Mouse (Mus musculus) intestine, embryonic 14.5 days (tissue): ENCODE results near the gene Tssk6. TPM values are rescaled to one million over a fixed set of nuclear protein-coding genes. Genes with fewer than 3 reads are reported as not detected.

Experiments
- polyA plus RNA-seq: library from polyadenylated mRNA; unstranded; fragments of >200 nt; fragmentation: Nextera tagmentation; extraction: Ambion mirVana; gene quantifications from 2 replicates; pipeline ENCODE4 v1.2.1, GENCODE M21; 2014

Gene Tssk6
- polyA plus RNA-seq, 1 experiment from 2014 or later: 4.0 TPM

Other genes starting within 250 kb of the Tssk6 start
- gene Zfp964, start 247.7 kb upstream of the Tssk6 start, polyA plus RNA-seq: 1.3 and 1.8 TPM in 2 replicates
- gene Zfp869, start 191.5 kb upstream of the Tssk6 start, polyA plus RNA-seq: 28.2 and 28.3 TPM in 2 replicates
- gene Zfp963, start 152.2 kb upstream of the Tssk6 start, polyA plus RNA-seq: 5.6 and 5.8 TPM in 2 replicates
- gene Gm20422, start 127.3 kb upstream of the Tssk6 start, polyA plus RNA-seq: 0.73 and 1.3 TPM in 2 replicates
- 52.6 and 55.9 TPM in 2 replicates for gene Atp13a1, start 111.0 kb upstream of the Tssk6 start, polyA plus RNA-seq
- gene Zfp866, start 111.0 kb upstream of the Tssk6 start, polyA plus RNA-seq: 27.4 and 27.5 TPM in 2 replicates
- gene Gmip, start 93.5 kb upstream of the Tssk6 start, polyA plus RNA-seq: 10.4 and 12.3 TPM in 2 replicates
- gene Lpar2, start 79.8 kb upstream of the Tssk6 start, polyA plus RNA-seq: 1.0 and 1.2 TPM in 2 replicates
- gene Pbx4, start 69.7 kb upstream of the Tssk6 start, polyA plus RNA-seq: 5.7 and 6.3 TPM in 2 replicates
- 0.44 and 0.57 TPM in 2 replicates for gene Cilp2, start 14.5 kb upstream of the Tssk6 start, polyA plus RNA-seq
- gene Ndufa13, start 374 bp downstream of the Tssk6 start, polyA plus RNA-seq: 215 and 222 TPM in 2 replicates
- gene Yjefn3, start 528 bp downstream of the Tssk6 start, polyA plus RNA-seq: 4.1 and 5.0 TPM in 2 replicates
- 51.9 and 57.4 TPM in 2 replicates for gene Gatad2a, start 94.2 kb downstream of the Tssk6 start, polyA plus RNA-seq
- gene Mau2, start 140.6 kb downstream of the Tssk6 start, polyA plus RNA-seq: 46.9 and 54.5 TPM in 2 replicates
- 34.2 and 34.4 TPM in 2 replicates for gene Sugp1, start 140.6 kb downstream of the Tssk6 start, polyA plus RNA-seq
- gene Tm6sf2, start 170.7 kb downstream of the Tssk6 start, polyA plus RNA-seq: 1.9 and 3.0 TPM in 2 replicates
- not detected in 2 replicates for gene Hapln4, start 181.3 kb downstream of the Tssk6 start, polyA plus RNA-seq
- 1.9 TPM in 2 replicates for gene Ncan, start 218.7 kb downstream of the Tssk6 start, polyA plus RNA-seq
- 29.5 and 29.9 TPM in 2 replicates for gene Nr2c2ap, start 229.1 kb downstream of the Tssk6 start, polyA plus RNA-seq
- gene Rfxank, start 237.0 kb downstream of the Tssk6 start, polyA plus RNA-seq: 11.6 and 15.1 TPM in 2 replicates
- gene Borcs8, start 237.3 kb downstream of the Tssk6 start, polyA plus RNA-seq: 49.2 and 50.8 TPM in 2 replicates
- 0.13 and 0.43 TPM in 2 replicates for gene Mef2b, start 237.5 kb downstream of the Tssk6 start, polyA plus RNA-seq